Mouse (Mus musculus) frontal cortex, postnatal 36 days (tissue): ENCODE measurements around the gene Fmr1.
"Not testable (repeated sequence)": the region's sequence is repeated elsewhere in the genome, so short reads cannot be mapped to it uniquely, and the experiment has no call there.

ENCODE experiments used
- DNase-seq, 2 experiments: peaks; one replicate each; pipeline ENCODE4 v3.0.0; 2022; ENCODE audit warnings: low spot score in 2 of 2

Fmr1 gene

DNA sequence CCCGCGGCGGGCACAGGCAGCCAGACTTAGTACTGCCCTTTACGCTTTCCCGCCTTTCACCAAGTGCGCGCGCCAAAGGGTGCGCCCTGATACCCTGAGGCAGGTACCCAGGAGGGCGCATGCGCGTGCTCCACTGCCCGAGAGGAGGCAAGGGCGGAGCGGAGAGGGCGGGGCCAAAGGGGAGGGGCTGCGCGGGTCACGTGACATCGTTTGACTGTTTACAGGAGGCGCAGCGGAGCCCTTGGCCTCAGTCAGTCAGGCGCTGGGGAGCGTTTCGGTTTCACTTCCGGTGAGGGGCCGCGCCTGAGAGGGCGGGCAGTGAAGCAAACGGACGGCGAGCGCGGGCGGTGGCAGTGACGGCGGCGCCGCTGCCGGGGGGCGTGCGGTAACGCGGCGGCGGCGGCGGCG, at the start of gene Fmr1:
TSS of gene Fmr1 (plus strand) at position 209 of the 408 bp plus-strand sequence.
- peak; percentile 91 to 94 for DNase-seq

DNA sequence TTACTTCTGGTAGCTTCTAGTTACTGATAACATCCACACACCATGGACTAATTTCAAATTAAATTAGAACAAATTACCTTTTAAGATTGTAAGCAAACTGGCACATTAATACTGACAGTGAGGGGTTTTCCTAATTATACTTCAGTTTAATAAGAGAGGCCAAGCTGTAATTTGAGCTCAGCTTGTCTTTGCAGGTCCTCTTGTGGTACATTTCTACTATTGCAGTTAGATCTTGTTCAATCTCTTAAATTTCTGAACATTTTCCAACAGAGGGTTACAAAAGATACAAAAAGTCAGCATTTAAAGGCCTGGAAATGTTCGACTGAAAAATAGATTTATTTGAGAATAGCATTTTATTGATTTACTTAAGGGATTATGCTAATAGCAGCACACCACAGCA, 36.7 kb upstream of the Fmr1 start:
- no peak for DNase-seq

DNA sequence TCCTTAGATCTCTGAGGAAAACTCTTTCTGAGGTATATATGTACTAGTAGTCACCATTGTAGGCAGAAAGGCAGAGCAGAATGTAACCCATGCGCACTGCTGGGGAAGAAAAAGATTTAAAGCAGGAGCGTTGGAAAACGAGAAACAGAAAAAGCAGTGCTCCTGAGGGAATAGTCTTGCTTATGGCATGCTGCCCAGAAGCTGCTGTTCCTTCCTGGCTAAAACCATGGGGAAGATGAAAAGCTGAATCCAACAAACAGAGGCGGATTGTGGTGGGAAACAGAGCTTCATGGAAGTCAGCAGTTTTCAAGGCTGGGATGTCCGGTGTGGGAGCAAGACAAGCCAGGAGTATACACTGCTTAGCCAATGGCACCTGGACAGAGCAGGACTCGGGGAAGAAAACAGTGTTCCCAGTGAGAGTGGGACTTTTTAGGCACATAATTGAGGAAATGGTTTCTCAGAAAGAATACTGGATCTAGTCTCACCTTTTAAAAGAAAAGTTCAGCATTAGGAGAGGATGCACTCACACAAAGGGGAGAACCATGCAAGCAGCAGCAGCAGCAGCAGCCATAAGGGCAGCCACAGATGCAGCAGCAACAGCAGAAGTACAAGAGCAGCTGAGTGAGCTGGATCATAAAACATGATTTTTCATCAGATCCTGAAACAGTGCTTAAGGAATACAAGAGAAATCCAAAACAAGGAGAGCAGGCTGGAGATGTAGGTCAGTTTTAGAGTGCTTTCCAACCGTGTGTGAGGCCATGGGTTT, 33.0 kb upstream of the Fmr1 start:
- DNase-seq = peak; percentile 21 to 30

DNA sequence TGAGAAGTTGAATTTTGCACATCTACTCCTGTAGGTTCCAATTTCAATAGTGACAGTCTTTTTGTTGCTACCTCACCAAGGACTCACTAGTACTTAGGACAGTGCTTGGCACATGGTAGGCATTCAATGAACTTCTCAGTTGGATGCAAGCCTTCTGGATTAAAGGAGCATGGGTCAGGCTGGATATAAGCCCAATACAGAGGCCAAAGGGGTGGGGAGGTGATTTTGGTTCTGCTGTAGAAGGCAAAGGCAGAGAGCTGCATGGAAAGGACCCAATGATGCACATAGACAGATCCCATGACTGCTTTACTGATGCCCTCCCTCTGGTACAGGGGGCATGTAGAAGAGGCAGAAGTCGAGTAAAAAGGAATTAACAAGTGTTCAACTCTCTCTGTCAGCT, 833 bp upstream of the Fmr1 start:
- no peak for DNase-seq

DNA sequence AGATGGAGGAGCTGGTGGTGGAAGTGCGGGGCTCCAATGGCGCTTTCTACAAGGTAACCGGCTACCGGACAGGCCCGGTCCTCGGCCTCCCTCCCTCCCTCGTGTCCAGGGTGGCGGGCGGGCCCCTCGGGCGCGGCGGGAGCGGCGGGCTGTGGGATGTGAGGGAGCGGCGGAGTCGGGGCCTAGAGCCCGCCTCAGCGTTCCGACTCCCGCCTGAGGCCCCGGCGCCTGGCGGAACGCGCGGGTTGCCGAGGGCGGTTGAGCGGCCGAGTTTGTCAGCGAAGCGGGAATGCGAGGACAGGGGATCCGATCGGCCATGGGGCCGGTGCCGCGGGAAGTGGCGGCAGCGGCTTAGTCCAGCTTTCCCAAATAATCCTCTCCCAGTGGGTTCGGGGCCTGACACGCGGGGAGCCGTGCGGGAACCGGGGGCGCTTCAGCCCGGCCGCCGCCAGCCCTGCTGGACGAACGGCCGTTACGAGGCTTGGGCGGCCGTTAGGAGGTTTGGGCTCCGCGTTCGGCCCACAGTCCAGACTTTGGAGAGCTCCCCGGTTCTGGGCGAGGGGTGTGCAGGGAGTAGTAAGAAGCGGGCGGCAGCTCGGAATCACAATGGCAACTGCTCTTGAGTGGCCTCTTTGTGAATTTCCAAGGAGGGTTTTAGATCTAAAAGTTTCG, 610 bp downstream of the Fmr1 start:
- DNase-seq = peak in 1 of 2 experiments; percentile 13

DNA sequence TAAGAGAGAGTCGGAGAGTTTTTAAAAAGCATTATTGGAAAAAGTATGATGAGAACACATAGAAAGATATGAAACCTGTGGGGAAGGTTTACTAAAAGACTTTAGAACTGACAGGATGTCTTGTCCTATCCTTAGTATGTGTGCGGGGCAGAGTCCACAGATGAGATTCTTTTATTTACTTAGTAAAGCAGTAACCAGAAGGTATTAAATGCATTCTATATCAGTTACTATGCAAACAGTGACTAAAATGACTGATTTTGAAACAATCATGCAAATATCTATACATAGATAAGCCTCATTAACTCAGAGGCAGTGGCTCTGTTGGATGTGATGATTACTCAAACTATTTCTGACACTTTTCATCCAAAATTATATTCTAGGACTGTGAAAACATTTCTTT, 6.4 kb downstream of the Fmr1 start:
- DNase-seq = no peak

DNA sequence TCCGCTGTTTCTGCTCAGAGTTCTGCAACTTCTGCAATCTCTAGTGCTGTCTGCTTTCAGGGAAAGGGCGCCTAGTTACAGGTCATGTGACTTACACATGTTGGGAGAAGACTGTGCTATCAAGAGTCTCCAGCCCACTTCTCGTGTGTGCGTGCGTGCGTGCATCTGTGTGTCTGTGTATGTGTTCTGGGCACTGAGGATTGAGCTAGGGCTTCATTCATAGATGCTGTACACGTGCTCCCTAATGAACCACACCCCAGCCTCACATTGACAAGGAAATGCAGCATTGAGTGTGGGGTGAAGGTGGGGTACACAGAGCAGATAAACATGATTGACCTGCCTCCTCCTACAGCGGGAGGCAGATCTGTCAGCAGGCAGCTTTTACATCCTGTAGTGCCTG, 13.6 kb downstream of the Fmr1 start:
- not testable (repeated sequence) for DNase-seq

DNA sequence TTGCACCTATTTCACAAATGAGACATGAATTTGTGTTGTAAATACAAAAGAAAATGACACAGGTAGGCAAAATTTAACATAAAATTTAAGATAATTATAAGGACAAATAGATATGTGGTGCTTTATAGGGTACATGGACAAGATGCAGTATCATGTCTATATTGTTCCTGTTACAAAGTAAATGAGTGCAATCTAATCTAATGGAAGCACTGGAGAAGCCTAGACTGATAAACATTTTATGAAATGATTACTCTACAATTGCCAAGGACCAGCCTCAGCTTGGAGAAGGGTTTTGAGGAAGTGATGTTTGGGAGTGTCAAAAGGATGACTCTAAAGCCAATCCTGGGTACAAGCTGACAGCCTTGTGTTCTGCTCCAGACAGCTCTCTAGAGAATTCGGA, 58.6 kb downstream of the Fmr1 start:
- DNase-seq = no peak

DNA sequence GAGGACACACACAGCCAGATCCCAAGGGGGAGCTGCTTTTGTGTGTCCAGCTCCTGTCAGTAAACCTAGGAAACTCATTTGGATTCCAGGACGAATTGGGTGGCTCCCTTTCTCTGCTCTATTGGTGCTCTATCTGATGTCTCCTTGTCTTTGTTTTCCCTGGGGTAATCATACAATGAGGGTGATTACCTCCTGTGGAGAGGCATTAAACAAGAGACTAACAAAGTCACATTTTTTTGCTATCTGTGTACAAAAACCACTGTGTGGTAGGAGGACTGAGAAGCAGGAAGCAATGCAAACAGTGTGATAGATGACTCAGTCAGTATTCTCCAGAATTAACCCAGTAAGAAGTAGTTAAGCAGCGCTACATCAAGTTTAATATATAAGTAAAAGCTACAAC, 61.7 kb downstream of the Fmr1 start:
- no peak for DNase-seq

DNA sequence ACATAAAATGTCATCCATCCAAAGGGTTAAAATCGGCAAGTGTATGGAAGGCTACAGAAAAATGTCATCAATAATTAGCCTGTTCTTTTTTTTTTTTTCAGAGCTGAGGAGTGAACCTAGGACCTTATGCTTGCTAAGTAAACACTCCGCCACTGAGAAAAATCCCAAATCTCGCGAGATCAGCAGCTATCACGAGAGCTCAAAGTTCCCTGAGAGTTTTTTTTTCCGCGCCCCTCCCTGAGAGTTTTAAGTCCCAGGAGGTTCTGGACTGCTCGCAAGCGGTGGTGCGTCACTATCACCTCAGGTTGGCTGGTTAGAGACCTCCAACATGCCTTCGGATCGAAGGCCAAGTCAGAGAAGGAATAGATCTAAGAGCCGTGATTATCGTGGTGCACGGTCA, 83.3 kb downstream of the Fmr1 start, which contains the start of gene Fmr1nb:
TSS of gene Fmr1nb (plus strand) at position 234 of the 400 bp plus-strand sequence.
- DNase-seq = no peak
